Mouse (Mus musculus) ES-E14 (cell line): ENCODE data around the gene Ehbp1l1. TPM values are rescaled to one million over a fixed set of nuclear protein-coding genes. Genes with fewer than 3 reads are reported as not detected.

Experiments
- DNase-seq: peaks from one replicate; pipeline ENCODE4 v3.0.0-alpha.2; 2013; ENCODE audit warnings: low read depth, low spot score
- H3K27ac ChIP-seq: 2 replicates; pipeline ENCODE4 v1.5.1; 2012; ENCODE audit warnings: low read depth, mild to moderate bottlenecking, low read length, moderate library complexity, mixed read lengths; ENCODE audit not compliant: poor library complexity, insufficient read depth, severe bottlenecking
- H3K36me3 ChIP-seq: 2 replicates; pipeline ENCODE4 v1.6.1; 2012; ENCODE audit warnings: mild to moderate bottlenecking, low read length, moderate library complexity, mixed read lengths; ENCODE audit not compliant: control insufficient read depth, poor library complexity, insufficient read depth, severe bottlenecking
- H3K4me1 ChIP-seq, 2 experiments: fragments of 150-350 bp in 1 of 2; sonication (generic) in 1 of 2; 2 replicates each; pipeline ENCODE4 v1.6.1; 2012; ENCODE audit warnings: low read length in 2 of 2, mild to moderate bottlenecking in 1 of 2, mixed read lengths in 1 of 2; ENCODE audit not compliant: control insufficient read depth in 2 of 2, insufficient read depth in 2 of 2, poor library complexity in 1 of 2
- H3K4me3 ChIP-seq, 2 experiments: fragments of 150-350 bp in 1 of 2; sonication (generic) in 1 of 2; 2 replicates each; pipeline ENCODE4 v1.5.1; 2012; ENCODE audit warnings: low read length in 2 of 2, low read depth in 1 of 2, mild to moderate bottlenecking in 1 of 2, mixed read lengths in 1 of 2; ENCODE audit not compliant: insufficient read depth in 1 of 2, poor library complexity in 1 of 2, severe bottlenecking in 1 of 2
- H3K9ac ChIP-seq: 2 replicates; pipeline ENCODE4 v1.6.1; 2012; ENCODE audit warnings: low read depth, mild to moderate bottlenecking, low read length, mixed read lengths; ENCODE audit not compliant: poor library complexity, insufficient read depth, severe bottlenecking
- H3K9me3 ChIP-seq: fragments of 150-350 bp; sonication (generic); 2 replicates; pipeline ENCODE4 v1.6.1; 2012; ENCODE audit warnings: low read depth, mild to moderate bottlenecking, low read length; ENCODE audit not compliant: control insufficient read depth, insufficient read depth
- CHD2 ChIP-seq: IDR thresholded peaks from 2 replicates; pipeline ENCODE4 v1.6.1; 2014; ENCODE audit warnings: mild to moderate bottlenecking, low read depth, low read length, inconsistent platforms
- HCFC1 ChIP-seq: IDR thresholded peaks from 2 replicates; pipeline ENCODE4 v1.6.1; 2012; ENCODE audit warnings: low read length, inconsistent platforms, borderline replicate concordance; ENCODE audit not compliant: insufficient read depth
- MAFK ChIP-seq: IDR thresholded peaks from 2 replicates; pipeline ENCODE4 v1.6.1; 2014; ENCODE audit warnings: mild to moderate bottlenecking, low read depth, low read length, inconsistent platforms; ENCODE audit not compliant: insufficient read depth
- ZC3H11A ChIP-seq: IDR thresholded peaks from 2 replicates; pipeline ENCODE4 v1.6.1; 2012; ENCODE audit warnings: low read depth, mild to moderate bottlenecking, inconsistent platforms, low read length, borderline replicate concordance
- ZNF384 ChIP-seq: IDR thresholded peaks from 2 replicates; pipeline ENCODE4 v1.6.1; 2012; ENCODE audit warnings: low read depth, low read length, inconsistent platforms
- in situ Hi-C, 2 experiments: fragments of 600-800 bp; cut with MboI; formaldehyde crosslinking; loops; one replicate each; pipeline ENCODE4 v1.15.1; 2025; ENCODE audit warnings: low sequenced_read_pairs in 2 of 2, inconsistent platforms in 1 of 2; ENCODE audit not compliant: unreplicated experiment in 2 of 2
- total RNA-seq: library from RNA; depleted of rRNA; stranded (reverse); fragments of 300-350 nt; gene quantifications from 2 replicates; pipeline ENCODE4 v1.2.3, GENCODE M21; 2012

Ehbp1l1 gene
- total RNA-seq, 1 experiment, result 16.4 TPM

DNA sequence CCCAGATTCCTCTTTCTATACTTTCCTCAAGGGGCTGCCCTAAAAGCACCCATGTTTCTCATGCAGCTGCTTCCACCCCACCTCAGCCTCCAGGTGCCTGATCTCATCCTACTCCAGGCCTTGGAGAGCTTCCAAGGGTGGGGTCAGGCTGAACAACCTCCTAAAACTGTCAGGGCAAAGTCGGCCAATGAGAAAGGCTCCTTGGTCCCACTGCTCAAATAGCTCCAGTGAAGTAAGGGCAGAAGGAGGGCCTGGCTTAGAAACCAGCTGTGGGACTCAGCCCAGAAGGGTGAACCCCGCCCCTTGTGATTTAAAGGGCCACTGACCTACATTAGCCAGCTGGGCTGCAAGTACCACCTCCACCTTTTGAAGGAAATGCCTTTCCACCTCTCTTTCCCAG is 12.4 kb downstream of the Ehbp1l1 start:
- H3K4me3 ChIP-seq, result no peak overlapping the region
- in situ Hi-C loops, result no loop called here
- no peaks in the 10 kb centered on the region for H3K9me3 ChIP-seq
- H3K27ac ChIP-seq, result no peak overlapping the region
- no peak for DNase-seq
- no peak for TF ChIP-seq ZC3H11A
- no peak for TF ChIP-seq MAFK
- no peak for TF ChIP-seq CHD2
- no peak for TF ChIP-seq ZNF384
- no peak for TF ChIP-seq HCFC1
- peaks cover 2 to 3% of the 10 kb centered on the region in 2 experiments; a peak in 2 of 4 replicates for H3K4me1 ChIP-seq
- no peak overlapping the region for H3K9ac ChIP-seq
- no peaks in the 10 kb centered on the region for H3K36me3 ChIP-seq

DNA sequence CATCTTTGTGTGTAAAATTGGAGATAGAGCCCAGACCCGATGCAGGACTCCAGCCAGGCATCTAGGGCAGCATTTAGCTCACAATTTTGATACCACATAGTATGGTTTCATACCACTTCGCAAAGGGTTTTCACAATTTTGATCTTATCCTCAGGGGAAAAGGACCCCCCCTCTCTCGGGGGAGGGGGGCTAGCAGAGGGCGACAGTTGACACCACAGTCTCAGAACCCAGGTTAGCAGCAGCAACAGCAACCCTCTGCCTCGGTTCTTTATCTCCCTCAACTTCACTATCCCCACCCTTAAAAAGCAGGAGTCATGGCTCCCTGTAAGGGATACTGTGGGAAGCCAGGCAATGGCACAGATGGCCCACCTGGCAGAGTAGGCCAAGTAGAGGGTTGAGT is 12.9 kb downstream of the Ehbp1l1 start:
- Histone ChIP-seq H3K4me3 (no peak overlapping the region), H3K9ac (no peak overlapping the region), H3K4me1 (peaks cover 2 to 3% of the 10 kb centered on the region in 2 experiments; a peak in 2 of 4 replicates), H3K27ac (no peak overlapping the region), H3K36me3 (no peaks in the 10 kb centered on the region), H3K9me3 (no peaks in the 10 kb centered on the region)
- TF ChIP-seq ZC3H11A (no peak), CHD2 (no peak), ZNF384 (no peak)
- DNase-seq, result no peak
- in situ Hi-C loops, result no loop called here

- no peaks in the 10 kb centered on the region for H3K9me3 ChIP-seq
- TF ChIP-seq CHD2 (no peak), ZC3H11A (no peak), MAFK (no peak), HCFC1 (no peak), ZNF384 (no peak)
- H3K4me3 ChIP-seq, result no peak overlapping the region
- H3K9ac ChIP-seq, result no peak overlapping the region
- H3K4me1 ChIP-seq, result peaks cover under 1 to 3% of the 10 kb centered on the region in 2 experiments; a peak in 2 of 4 replicates
- in situ Hi-C loops, result no loop called here
- no peak overlapping the region for H3K27ac ChIP-seq
- no peak for DNase-seq
- no peaks in the 10 kb centered on the region for H3K36me3 ChIP-seq
Observed at GRCm38 (mm10) chr19:5711907-5712460, 14.1 kb downstream of the Ehbp1l1 start.

DNA sequence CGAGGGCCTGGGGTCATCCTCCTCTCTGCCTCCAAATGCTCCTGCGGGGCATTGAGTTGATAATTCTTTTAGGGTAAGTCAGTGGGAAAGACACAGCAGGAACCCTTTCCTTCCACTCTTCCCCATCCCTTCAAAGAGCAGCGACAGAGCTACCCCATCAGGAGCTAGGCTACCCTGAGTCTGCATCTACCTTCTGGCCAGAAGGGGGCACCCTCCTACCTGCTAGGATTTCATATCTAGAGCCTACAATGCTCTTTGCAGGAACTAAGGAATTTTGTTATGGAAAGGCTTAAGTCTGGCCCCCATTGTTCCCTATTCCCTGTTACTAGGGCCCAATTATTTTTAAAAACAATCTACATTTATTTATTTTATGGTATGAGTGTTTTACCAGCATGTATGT is 14.9 kb downstream of the Ehbp1l1 start:
- Histone ChIP-seq H3K4me1 (peaks cover 0 to 3% of the 10 kb centered on the region in 2 experiments; a peak in 1 of 4 replicates), H3K4me3 (no peak overlapping the region), H3K27ac (no peak overlapping the region), H3K9ac (no peak overlapping the region), H3K36me3 (no peaks in the 10 kb centered on the region), H3K9me3 (no peaks in the 10 kb centered on the region)
- TF ChIP-seq ZC3H11A (no peak), CHD2 (no peak)
- no peak for DNase-seq
- in situ Hi-C loops, result no loop called here

DNA sequence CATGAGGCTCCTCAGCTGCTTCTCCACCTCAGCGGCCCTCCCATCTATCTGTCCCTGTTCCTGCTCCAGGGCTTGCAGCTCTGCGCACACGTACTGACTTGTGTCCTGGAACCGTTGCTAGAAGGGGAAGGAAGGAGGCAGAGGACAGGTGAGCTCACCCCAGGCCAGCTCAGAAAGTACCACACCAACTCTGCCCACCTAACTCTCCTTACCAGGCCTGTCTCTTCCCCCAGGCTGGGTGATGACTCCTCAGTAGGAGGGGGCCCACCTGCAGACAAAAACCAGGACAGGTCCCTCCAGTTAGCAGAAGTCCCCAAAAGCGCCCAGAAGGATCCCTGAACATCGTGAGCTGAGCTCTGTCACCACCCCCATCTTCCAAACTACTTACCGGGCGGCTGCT is 15.5 kb downstream of the Ehbp1l1 start:
- Histone ChIP-seq H3K9me3 (no peaks in the 10 kb centered on the region), H3K27ac (no peak overlapping the region), H3K4me1 (peaks cover 0 to 7% of the 10 kb centered on the region in 2 experiments; a peak in 1 of 4 replicates), H3K4me3 (no peak overlapping the region), H3K9ac (no peak overlapping the region), H3K36me3 (no peaks in the 10 kb centered on the region)
- in situ Hi-C loops, result no loop called here
- DNase-seq, result no peak
- TF ChIP-seq MAFK (no peak), HCFC1 (no peak), ZNF384 (no peak), ZC3H11A (no peak), CHD2 (no peak)
